8 mouse cellular contexts compared by ENCODE assay signal in the genomic region with DNA sequence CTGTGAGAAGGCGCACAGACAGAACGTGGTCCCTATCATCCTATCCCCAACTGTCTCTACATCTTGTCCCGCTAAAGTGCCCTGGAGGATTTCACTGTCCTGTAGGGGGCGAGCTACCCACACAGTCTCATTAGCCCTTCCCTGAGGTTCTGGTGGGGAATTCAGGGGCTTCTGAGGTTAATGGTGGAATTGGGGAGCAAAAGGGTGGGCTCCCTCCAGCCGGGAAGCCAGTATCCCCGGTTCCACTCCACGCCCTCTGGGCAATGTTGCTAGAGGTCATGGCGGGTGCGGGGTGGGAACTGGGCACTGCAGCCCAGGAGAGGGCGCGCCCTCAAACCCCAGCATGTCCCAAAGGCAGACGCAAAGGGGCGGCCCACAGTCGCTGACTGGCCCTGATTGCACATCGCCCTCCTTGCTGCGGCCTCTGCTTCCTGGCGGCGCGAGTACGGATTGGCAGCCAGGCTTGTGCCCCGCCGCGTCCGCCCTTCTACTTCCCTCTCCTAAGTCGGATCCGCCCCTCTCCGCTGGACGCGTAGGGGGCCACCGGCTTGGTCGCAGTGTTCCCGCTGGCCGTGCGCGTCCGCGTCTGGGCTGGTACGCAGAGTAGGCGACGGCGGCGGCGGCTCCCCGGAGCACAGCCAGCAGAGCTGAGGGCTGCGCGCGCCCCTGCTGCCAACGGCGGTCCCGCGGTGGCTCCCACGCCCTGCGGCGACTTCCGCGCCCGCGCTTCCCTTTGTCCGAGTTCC.
DNase-seq lines count a peak whose midpoint lies in the region; ATAC-seq and TF ChIP-seq lines count a peak whose summit lies in the region.

No protein-coding gene starts in this region.

- intact Hi-C loops in left cerebral cortex, adult 2 months (cut with DNase I), result no loop called here

- peak; percentile 99 for ATAC-seq in activated CD4-positive, CD25-positive, alpha-beta regulatory T cell, adult 4 months
- ATAC-seq in common myeloid progenitor, adult 5-6 weeks (replicated peaks; ENCODE audit: low read depth, poor library complexity, severe bottlenecking), result peak; percentile 100

- WGBS in macrophage (ENCODE audit: missing documents), result under 1% methylated on average over 58 of the region's 59 CpGs

- H3K4me3 ChIP-seq in left cerebral cortex, adult 2 months, result peak overlapping the region; percentile 55
- peak overlapping the region; percentile 41 for H3K4me3 ChIP-seq in macrophage (ENCODE audit: inconsistent target)

- DNase-seq in gastrocnemius, postnatal 10 days, result peak; percentile 83
- peak; percentile 46 for DNase-seq in hindlimb bud, embryonic 11.5 days (ENCODE audit: extremely low spot score, low read depth, low spot score)
- DNase-seq in left cerebral cortex, adult 2 months (ENCODE audit: extremely low spot score in 1 of 2, low spot score in 2 of 2), result peak; percentile 86 to 89
- peak; percentile 81 for DNase-seq in retina, postnatal 7 days (ENCODE audit: low read depth, low spot score)
- DNase-seq in urinary bladder, adult 18-20 months (ENCODE audit: low spot score in 2 of 2), result peak; percentile 77 to 87

- H3K79me2 ChIP-seq in macrophage (ENCODE audit: inconsistent target), result peaks cover 31% of the 10 kb centered on the region

- peak; percentile 46 for TF ChIP-seq CTCF in left cerebral cortex, adult 2 months (IDR thresholded peaks at IDR 0.05)

- H3K27ac ChIP-seq in left cerebral cortex, adult 2 months, result peak overlapping the region; percentile 70
- no peak overlapping the region for H3K27ac ChIP-seq in macrophage

- no peaks in the 10 kb centered on the region for H3K36me3 ChIP-seq in macrophage (ENCODE audit: inconsistent target)
